Mouse (Mus musculus) limb, embryonic 11.5 days (tissue): Measurements from ENCODE around the gene Cadm2. TPM values are rescaled to one million over a fixed set of nuclear protein-coding genes. Genes with fewer than 3 reads are reported as not detected.

Source experiments
- ATAC-seq: fragments of 200-750 bp; cut with Nextera tagmentation; 2 replicates; pipeline ENCODE4 v1.8.0; 2017; ENCODE audit warnings: low read depth; ENCODE audit not compliant: insufficient number of reproducible peaks, low FRiP score, low TSS enrichment
- DNase-seq: peaks from one replicate; pipeline ENCODE4 v3.0.0-alpha.2; 2015; ENCODE audit warnings: low spot score
- H3K27ac ChIP-seq: fragments of 300-500 bp; sonication (generic); replicated peaks from 2 replicates; pipeline ENCODE4 v1.5.1; 2014; ENCODE audit warnings: low read depth, mild to moderate bottlenecking, low read length
- H3K27me3 ChIP-seq: fragments of 300-500 bp; sonication (generic); 2 replicates; pipeline ENCODE4 v1.6.1; 2014; ENCODE audit warnings: mild to moderate bottlenecking, low read length, mixed read lengths; ENCODE audit not compliant: control insufficient read depth, insufficient read depth
- H3K36me3 ChIP-seq: fragments of 300-500 bp; sonication (generic); 2 replicates; pipeline ENCODE4 v1.6.1; 2014; ENCODE audit warnings: mild to moderate bottlenecking, low read length, moderate library complexity, mixed read lengths; ENCODE audit not compliant: control insufficient read depth, insufficient read depth
- H3K4me1 ChIP-seq: fragments of 300-500 bp; sonication (generic); 2 replicates; pipeline ENCODE4 v1.6.1; 2014; ENCODE audit warnings: low read length, mixed read lengths; ENCODE audit not compliant: control insufficient read depth, insufficient read depth
- H3K4me2 ChIP-seq: fragments of 300-500 bp; sonication (generic); 2 replicates; pipeline ENCODE4 v1.6.1; 2014; ENCODE audit warnings: low read depth, mild to moderate bottlenecking, moderate library complexity; ENCODE audit not compliant: severe bottlenecking
- H3K4me3 ChIP-seq: fragments of 300-500 bp; sonication (generic); 2 replicates; pipeline ENCODE4 v1.5.1; 2014; ENCODE audit warnings: low read depth, low read length
- H3K9ac ChIP-seq: fragments of 300-500 bp; sonication (generic); 2 replicates; pipeline ENCODE4 v1.6.1; 2014; ENCODE audit warnings: mild to moderate bottlenecking, low read length
- H3K9me3 ChIP-seq: fragments of 300-500 bp; sonication (generic); 2 replicates; pipeline ENCODE4 v1.6.1; 2016; ENCODE audit warnings: low read length; ENCODE audit not compliant: control insufficient read depth
- WGBS: fragments of 180-500 bp; shearing (Covaris S2); extraction: QIAGEN DNeasy Blood & Tissue Kit; methylation state at CpG from one replicate; pipeline ENCODE4 v1.1.7; 2014; 5-methylcytosine and 5-hydroxymethylcytosine counted together
- polyA plus RNA-seq: library from polyadenylated mRNA; unstranded; fragments of >200 nt; fragmentation: Nextera tagmentation; extraction: Ambion mirVana; gene quantifications from 2 replicates; pipeline ENCODE4 v1.2.1, GENCODE M21; 2014

Cadm2 gene
- polyA plus RNA-seq, 1 experiment from 2014 or later = 2.8 TPM

DNA sequence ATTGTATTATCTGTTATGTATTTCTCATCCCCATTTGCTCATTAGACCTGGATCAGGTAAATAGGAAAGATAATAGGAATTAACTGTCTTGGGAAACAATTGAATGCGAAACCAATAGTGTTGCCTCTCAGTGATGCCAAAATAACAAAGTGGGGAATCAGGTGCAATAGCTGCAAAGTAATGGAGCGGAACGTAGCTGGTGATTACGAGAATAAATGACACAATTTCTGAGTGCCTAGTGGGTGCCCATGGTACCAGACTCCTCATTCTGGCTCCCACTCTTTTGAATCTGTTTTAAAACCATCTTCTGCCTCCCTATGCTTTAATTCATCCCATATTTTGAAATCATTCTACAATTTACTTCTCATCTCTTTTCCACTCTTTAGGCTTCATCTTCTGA is 851.2 kb downstream of the Cadm2 start:
- WGBS = 91% methylated on average over 4 of the region's 4 CpGs
- ATAC-seq = no peak
- no peak overlapping the region for H3K9ac ChIP-seq
- no peaks in the 10 kb centered on the region for H3K4me1 ChIP-seq
- H3K27me3 ChIP-seq = no peaks in the 10 kb centered on the region
- no peaks in the 10 kb centered on the region for H3K36me3 ChIP-seq
- H3K9me3 ChIP-seq = no peaks in the 10 kb centered on the region
- no peak overlapping the region for H3K4me2 ChIP-seq
- DNase-seq = no peak
- H3K27ac ChIP-seq = no peak overlapping the region
- no peak overlapping the region for H3K4me3 ChIP-seq

DNA sequence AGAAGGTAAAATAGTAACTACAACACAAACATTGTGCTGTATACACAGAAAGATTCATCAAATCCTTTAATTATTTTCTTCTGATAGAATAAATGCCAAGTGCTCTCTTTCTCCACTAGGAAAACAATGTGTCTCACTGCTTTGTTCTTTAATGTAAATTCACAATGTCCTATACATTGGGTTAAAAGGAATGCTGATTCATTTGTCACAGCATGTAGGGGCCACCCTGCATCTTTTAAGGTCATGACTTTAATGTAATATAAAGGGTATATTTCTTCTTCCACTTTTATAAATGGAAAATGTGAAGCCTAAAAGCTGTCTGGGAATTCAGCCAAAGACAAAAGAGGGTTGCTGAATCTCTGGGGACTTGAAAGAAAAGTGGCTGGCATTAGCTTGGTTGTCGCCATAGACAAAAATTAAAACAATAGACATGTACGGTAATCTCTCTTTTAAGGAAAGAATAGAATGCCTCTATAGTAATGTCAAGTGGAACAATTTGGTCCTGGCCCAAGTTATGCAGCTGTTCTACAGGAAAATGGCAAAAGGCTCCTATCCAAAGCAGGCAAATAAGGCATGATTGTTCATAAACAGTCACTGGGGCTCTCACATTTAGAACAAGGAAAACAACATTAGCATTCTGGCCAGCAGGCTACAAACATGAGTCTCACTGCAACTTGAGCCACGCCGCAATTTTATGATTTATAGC is 851.9 kb downstream of the Cadm2 start:
- Histone ChIP-seq H3K27ac (no peak overlapping the region), H3K4me2 (no peak overlapping the region), H3K36me3 (no peaks in the 10 kb centered on the region), H3K4me1 (no peaks in the 10 kb centered on the region), H3K9me3 (no peaks in the 10 kb centered on the region), H3K9ac (no peak overlapping the region), H3K27me3 (no peaks in the 10 kb centered on the region), H3K4me3 (no peak overlapping the region)
- DNase-seq (no peak), ATAC-seq (no peak)
- WGBS = 84% methylated on average over 4 of the region's 4 CpGs

DNA sequence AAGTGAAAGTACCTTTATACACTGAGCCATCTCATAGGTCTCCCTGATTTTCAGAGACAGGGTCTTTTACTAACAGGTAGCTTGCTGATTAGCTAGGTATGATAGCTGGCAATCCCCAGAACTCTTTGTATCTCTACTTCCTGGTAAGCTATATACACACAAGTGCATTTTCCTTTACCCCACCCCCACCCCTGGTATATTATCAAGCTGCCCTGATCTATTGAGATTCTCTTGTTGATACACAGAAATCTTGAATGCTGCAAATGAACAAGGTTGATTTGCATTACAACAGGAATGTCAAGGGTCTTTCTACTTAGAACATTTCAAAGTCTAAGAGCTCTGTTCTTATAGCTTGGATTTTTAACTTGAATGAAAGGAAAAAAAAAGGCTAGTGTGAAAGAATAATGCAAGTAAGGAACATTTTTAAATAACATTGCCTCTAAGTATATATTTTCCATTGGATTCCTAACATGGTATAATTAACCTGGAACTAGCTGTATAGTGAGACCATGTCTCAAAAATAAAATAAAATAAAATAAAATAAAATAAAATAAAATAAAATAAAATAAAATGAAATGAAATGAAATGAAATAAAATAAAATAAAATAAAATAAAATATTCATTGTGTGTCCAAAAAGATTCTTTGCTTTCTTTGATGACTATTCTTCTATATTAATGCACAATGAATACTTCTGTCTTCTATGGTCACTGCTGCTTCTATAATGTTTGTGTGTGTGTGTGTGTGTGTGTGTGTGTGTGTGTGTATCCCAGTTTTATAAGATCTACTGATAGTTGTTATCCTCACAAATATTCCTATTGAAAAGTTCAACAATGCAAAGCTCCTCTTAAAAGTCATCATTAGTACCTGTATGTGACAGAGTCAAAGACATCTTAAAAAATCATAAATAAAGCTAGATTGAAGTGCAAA is 858.9 kb downstream of the Cadm2 start:
- no peaks in the 10 kb centered on the region for H3K27me3 ChIP-seq
- H3K9me3 ChIP-seq = no peaks in the 10 kb centered on the region
- H3K4me2 ChIP-seq = no peak overlapping the region
- ATAC-seq (no peak), DNase-seq (no peak)
- no peak overlapping the region for H3K4me3 ChIP-seq
- no peak overlapping the region for H3K9ac ChIP-seq
- no peaks in the 10 kb centered on the region for H3K4me1 ChIP-seq
- no peak overlapping the region for H3K27ac ChIP-seq
- no peaks in the 10 kb centered on the region for H3K36me3 ChIP-seq

GRCm38 (mm10) chr16:66748533-66748932 is 872.2 kb downstream of the Cadm2 start:
- WGBS = 92% methylated on average over 2 of the region's 2 CpGs
- DNase-seq (no peak), ATAC-seq (no peak)
- H3K4me2 ChIP-seq = no peak overlapping the region
- H3K4me3 ChIP-seq = no peak overlapping the region
- no peaks in the 10 kb centered on the region for H3K4me1 ChIP-seq
- no peaks in the 10 kb centered on the region for H3K9me3 ChIP-seq
- H3K27ac ChIP-seq = no peak overlapping the region
- no peaks in the 10 kb centered on the region for H3K27me3 ChIP-seq
- no peak overlapping the region for H3K9ac ChIP-seq
- H3K36me3 ChIP-seq = no peaks in the 10 kb centered on the region

- Histone ChIP-seq H3K27me3 (no peaks in the 10 kb centered on the region), H3K27ac (no peak overlapping the region), H3K9me3 (no peaks in the 10 kb centered on the region), H3K36me3 (no peaks in the 10 kb centered on the region), H3K4me2 (no peak overlapping the region), H3K4me3 (no peak overlapping the region), H3K9ac (no peak overlapping the region), H3K4me1 (no peaks in the 10 kb centered on the region)
- no peak for ATAC-seq
- 68% methylated on average over 3 of the region's 3 CpGs for WGBS
- no peak for DNase-seq
Measured at GRCm38 (mm10) chr16:66731212-66731611, 889.5 kb downstream of the Cadm2 start.

GRCm38 (mm10) chr16:66706476-66706875 is 914.2 kb downstream of the Cadm2 start:
- no peaks in the 10 kb centered on the region for H3K36me3 ChIP-seq
- 79% methylated on average over 3 of the region's 3 CpGs for WGBS

DNA sequence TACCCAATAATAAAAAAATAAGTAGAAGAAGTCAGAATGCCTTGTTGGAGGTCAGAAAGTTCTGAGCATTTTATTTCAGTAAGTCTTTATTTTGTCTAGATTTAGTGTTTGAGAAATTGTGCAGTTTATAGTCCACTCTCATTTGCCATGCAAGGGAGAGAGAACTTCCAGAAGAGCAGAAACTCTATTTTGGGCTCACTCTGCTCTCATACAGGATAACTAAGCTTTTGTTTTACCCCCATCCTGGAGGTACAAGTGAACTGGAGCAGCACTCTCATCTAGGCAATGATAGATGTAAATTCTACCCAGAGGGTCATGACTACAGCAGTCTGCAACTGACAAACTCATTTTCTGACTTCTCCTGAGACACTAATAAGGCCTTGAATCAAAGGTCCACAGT is 925.9 kb downstream of the Cadm2 start:
- DNase-seq (no peak), ATAC-seq (no peak; the same call in 1 of the 2 replicates)
- no peak overlapping the region for H3K27ac ChIP-seq
- H3K4me2 ChIP-seq = no peak overlapping the region
- H3K9me3 ChIP-seq = no peaks in the 10 kb centered on the region
- H3K4me1 ChIP-seq = no peaks in the 10 kb centered on the region
- no peak overlapping the region for H3K4me3 ChIP-seq
- H3K9ac ChIP-seq = no peak overlapping the region
- no peaks in the 10 kb centered on the region for H3K36me3 ChIP-seq
- no peaks in the 10 kb centered on the region for H3K27me3 ChIP-seq

More at GRCm38 (mm10) chr16:66706476-66706875, 914.2 kb downstream of the Cadm2 start:
- no peak for DNase-seq
- Histone ChIP-seq H3K4me3 (no peak overlapping the region), H3K4me2 (no peak overlapping the region), H3K9me3 (no peaks in the 10 kb centered on the region), H3K27me3 (no peaks in the 10 kb centered on the region), H3K27ac (no peak overlapping the region), H3K9ac (no peak overlapping the region), H3K4me1 (no peaks in the 10 kb centered on the region)
- no peak for ATAC-seq

GRCm38 (mm10) chr16:66677241-66677640 is 943.5 kb downstream of the Cadm2 start:
- Histone ChIP-seq H3K9ac (no peak overlapping the region), H3K4me3 (no peak overlapping the region), H3K9me3 (no peaks in the 10 kb centered on the region), H3K27ac (no peak overlapping the region), H3K27me3 (no peaks in the 10 kb centered on the region), H3K4me1 (no peaks in the 10 kb centered on the region), H3K4me2 (no peak overlapping the region), H3K36me3 (no peaks in the 10 kb centered on the region)
- DNase-seq = no peak
- ATAC-seq = no peak
